Mouse (Mus musculus) olfactory bulb, adult 2 months (tissue): ENCODE results near the gene Taf11. TPM values are rescaled to one million over a fixed set of nuclear protein-coding genes. Genes with fewer than 3 reads are reported as not detected.
A peak's percentile ranks its signal among the peaks of the same experiment; 100 is the strongest.

Experiments
- H3K27ac ChIP-seq: fragments of 200-500 bp; 2 replicates; pipeline ENCODE4 v1.5.1; 2012; ENCODE audit warnings: low read depth, low read length; ENCODE audit not compliant: insufficient read depth
- H3K4me1 ChIP-seq: fragments of 200-500 bp; 2 replicates; pipeline ENCODE4 v1.6.1; 2012; ENCODE audit warnings: low read length; ENCODE audit not compliant: control insufficient read depth, insufficient read depth
- H3K4me3 ChIP-seq: fragments of 200-500 bp; 2 replicates; pipeline ENCODE4 v1.5.1; 2012; ENCODE audit warnings: mild to moderate bottlenecking, low read depth, low read length, moderate library complexity; ENCODE audit not compliant: insufficient read depth
- CTCF ChIP-seq: fragments of 200-500 bp; IDR thresholded peaks from 2 replicates; pipeline ENCODE4 v1.5.1; 2012; ENCODE audit warnings: low read depth, mild to moderate bottlenecking, low read length, moderate library complexity; ENCODE audit not compliant: insufficient read depth
- POLR2A ChIP-seq: fragments of 200-500 bp; IDR thresholded peaks from 2 replicates; pipeline ENCODE4 v1.6.1; 2012; ENCODE audit warnings: mild to moderate bottlenecking, low read depth, low read length, moderate library complexity; ENCODE audit not compliant: insufficient read depth
- WGBS: fragments of 180-500 bp; shearing (Covaris S2); methylation state at CpG from one replicate; pipeline ENCODE4 v1.1.7; 2018; 5-methylcytosine and 5-hydroxymethylcytosine counted together
- polyA plus RNA-seq: library from polyadenylated mRNA; stranded (reverse); fragments of >200 nt; gene quantifications from 2 replicates; pipeline ENCODE4 v1.2.4, GENCODE M21; 2012; ENCODE audit warnings: low replicate concordance; ENCODE audit not compliant: missing spikeins, insufficient read depth, insufficient read length

The Taf11 gene
- not detected in 2 replicates for polyA plus RNA-seq

DNA sequence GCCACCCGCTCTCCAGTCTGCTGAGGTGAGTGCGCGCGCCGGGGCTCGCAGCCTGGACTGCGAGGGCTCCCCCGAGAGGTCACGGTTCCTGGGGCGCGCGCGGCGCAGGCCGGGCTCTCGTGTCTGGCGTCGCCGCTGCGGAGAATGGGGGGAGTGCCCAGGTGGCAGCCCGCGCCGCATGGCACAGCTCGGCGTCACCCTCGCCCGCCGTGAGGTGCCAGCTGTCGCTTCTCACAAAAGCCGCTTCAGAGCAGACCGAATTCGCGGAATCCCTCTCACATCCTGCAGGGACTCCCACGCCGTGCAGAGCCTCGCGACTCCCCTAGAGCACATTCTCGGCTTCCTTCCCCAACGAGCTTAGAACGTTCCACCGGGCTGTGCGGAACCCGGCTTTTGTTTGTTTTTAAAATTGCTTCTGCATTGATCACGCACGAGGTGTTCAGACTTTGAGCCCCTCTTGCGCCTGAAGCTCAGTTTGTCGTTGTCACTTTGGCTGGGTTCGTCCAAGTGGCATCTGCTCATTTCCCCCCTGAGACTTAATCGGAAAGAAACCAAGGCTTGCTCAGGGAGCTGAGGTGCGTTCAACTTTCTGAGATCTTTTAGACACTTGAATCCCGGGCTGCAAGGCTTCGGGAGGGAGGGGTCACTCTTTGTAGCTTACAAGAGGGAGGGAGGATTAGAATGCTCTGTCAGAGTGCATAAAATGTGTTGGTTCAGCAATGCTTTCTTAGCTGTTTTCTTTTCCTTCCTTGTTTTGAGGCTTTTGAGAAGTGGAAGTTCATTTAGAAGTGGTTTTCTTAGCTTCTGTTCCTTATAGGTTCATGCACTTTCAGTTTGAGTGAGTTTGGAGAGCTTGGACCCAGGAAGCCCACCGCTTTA, at the start of gene Taf11:
Gene Taf11, minus strand, starts transcription at position 223 of the 879 bp plus-strand sequence.
- peak within 1 kb of the TSS; percentile 81 for H3K4me3 ChIP-seq
- 1% methylated on average over 53 of the region's 53 CpGs for WGBS

DNA sequence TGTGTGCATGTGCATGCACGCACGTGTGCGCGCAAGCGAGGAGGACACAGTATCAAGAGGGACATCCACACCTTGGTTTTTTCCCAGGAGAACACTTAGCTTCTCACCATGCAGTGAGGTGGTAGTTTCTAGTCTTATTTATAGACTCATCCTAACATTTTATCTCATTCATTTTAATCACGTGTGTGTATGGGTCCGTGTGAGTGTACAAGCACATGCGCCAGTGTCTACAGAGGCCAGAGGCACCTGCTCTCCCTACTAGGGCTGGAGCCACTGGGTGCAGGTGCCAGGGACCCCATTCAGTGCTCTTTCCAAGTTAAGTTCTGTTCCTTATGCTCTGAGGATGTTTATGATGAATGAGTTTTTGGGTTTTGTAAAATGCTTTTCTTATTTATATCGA, 48.0 kb upstream of the Taf11 start:
- TF ChIP-seq POLR2A (no peak), CTCF (no peak)
- Histone ChIP-seq H3K27ac (no peak overlapping the region), H3K4me3 (no peak overlapping the region), H3K4me1 (peaks cover 13% of the 10 kb centered on the region)
- WGBS = 90% methylated on average over 9 of the region's 9 CpGs

More for the DNA sequence above, at the start of gene Taf11:
- no peak for TF ChIP-seq POLR2A
- no peak for TF ChIP-seq CTCF
- Histone ChIP-seq H3K4me1 (peaks cover 10% of the 10 kb centered on the region; the same call in 1 of the 2 replicates), H3K27ac (0 out of 2 replicates have a peak within 1 kb of the TSS, but pooled peaks have one; percentile 14)

DNA sequence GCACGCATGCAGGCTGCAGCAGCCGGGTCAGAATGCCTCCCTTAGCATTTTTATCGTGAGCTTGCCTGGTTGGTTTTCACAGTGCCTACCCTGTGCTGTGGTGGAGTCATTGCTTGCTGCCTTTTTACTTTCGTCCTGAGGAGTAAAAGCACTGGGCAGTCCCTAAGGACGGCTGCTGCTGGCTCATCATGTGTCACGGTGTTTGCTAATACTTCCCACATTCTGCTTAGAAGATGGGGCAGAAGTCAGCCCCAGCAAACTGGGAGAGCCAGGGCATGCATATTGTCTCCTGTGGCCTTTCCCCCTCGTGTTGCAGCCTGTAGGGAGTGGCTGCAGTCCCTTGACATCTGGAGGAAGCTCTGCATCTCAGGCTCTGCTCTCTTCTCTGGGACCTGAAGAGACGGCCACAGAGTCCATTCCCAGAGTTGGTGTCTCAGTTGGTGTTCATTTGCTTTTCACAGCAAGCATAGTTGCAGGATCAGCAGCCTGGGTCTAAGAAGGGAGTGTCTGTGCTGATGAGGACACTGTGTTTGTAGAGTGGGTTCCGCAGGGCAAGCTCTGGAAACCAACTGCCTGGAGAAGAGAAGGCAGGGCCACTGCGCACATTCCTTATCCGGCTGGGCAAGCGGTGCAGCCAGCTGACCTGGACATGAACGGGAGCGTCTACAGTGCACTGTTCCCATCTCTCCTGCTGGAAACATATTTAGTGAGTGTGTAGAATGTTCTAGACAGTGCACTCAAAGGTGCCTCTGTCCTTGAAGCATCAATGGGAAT, 45.2 kb upstream of the Taf11 start:
- Histone ChIP-seq H3K4me1 (0 out of 2 replicates have a peak, but pooled peaks cover under 1% of the 10 kb centered on the region), H3K4me3 (no peak overlapping the region), H3K27ac (no peak overlapping the region)
- 79% methylated on average over 14 of the region's 14 CpGs for WGBS
- TF ChIP-seq POLR2A = no peak
- no peak for TF ChIP-seq CTCF

DNA sequence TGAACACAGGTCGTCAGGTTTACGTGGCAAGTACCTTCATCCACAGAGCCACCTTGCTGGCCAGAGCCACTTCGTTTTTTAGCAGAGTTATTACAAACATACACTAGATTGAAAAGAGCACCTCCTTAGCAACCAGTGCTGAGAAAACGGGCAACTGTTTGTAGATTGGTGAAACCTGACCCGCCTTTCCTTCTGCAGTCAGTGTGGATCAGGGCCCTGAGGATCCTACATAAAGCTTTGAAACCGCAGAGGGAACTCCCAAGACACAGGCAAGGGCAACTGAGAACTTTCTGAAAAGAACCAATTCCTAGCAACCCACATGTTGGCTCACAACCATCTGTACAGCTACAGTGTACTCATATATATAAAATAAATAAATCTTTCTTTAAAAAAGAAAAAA, 43.5 kb upstream of the Taf11 start:
- WGBS = 86% methylated on average over 6 of the region's 6 CpGs
- no peak overlapping the region for H3K27ac ChIP-seq
- H3K4me1 ChIP-seq = no peaks in the 10 kb centered on the region
- no peak overlapping the region for H3K4me3 ChIP-seq
- no peak for TF ChIP-seq CTCF
- no peak for TF ChIP-seq POLR2A

DNA sequence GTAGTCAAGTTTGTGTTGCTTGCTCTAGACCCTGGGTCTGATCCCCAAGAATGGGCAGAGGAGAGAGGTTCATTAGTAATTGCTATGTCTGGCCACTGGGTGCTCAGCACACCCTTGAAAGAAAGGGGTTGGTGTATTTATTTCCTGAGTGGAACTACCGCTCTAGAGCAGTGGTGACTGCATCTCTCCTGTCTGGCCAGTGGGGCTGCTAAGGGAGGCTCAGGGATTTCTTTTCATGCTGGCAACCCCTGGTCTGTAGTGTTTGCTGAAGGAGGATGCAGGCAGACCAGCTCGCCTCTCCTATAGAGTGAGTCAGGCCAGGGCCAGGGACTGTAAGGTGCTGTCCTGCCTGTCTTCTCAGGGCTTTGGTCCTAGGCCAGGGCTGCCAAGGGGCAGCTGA, 37.5 kb upstream of the Taf11 start:
- Histone ChIP-seq H3K4me1 (peaks cover 8% of the 10 kb centered on the region; the same call in 1 of the 2 replicates), H3K4me3 (no peak overlapping the region), H3K27ac (no peak overlapping the region)
- TF ChIP-seq POLR2A (no peak), CTCF (no peak)
- 79% methylated on average over 2 of the region's 2 CpGs for whole genome bisulfite sequencing

DNA sequence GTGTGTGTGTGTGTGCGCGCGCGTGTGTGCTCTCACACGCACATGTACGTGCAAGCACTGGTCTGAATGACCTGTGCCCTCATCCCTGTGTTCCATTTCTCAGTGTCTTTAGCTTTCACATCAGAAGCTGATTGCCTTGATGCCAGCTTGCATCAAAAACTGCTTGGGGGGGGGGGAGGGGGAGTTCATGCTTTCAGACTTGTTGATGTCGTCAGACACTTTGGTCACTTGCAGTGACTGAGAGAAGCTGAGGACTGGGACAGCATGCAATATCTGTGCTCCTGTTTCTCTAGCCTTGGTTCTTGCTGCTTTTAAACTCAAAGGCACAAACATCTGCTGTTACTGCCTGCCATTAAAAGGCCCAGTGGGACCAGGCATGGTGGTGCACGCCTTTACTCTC, 36.7 kb upstream of the Taf11 start:
- H3K4me3 ChIP-seq = no peak overlapping the region
- WGBS = 84% methylated on average over 8 of the region's 8 CpGs
- no peak overlapping the region for H3K27ac ChIP-seq
- H3K4me1 ChIP-seq = peaks cover 12% of the 10 kb centered on the region
- TF ChIP-seq CTCF (no peak), POLR2A (no peak)

DNA sequence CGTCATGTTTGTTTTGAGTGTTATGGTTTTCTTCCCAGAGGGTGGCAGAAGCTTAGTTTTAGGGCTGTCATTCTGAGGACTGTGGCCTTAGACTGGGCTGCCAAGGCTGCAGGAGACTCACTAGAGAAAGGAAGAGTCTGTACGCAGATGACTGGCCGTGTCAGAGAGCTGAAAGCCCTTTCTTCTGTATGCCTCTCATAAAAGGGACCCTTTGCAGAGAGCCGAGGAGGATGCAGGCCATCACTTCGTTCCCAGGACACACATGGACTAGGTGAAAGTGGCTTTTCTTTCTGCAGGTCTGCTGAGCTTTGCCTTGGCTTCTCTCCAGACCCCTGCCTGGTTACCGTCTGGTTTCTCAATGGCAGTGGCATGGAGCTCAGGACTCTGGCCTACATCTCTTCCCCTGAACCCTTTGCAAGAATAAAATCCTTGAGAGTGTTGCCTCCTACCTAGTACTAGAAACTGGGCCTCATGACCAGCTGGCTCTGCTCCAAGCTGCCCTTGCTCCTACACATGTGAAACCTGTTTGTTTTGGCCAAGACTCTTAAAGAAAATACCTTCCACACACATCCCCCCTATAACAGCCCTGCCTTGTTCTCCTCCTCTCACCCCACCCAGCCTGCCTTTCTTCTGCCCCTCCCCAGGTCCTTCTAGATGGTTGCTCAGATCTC, 36.0 kb upstream of the Taf11 start:
- Histone ChIP-seq H3K4me1 (peaks cover 15% of the 10 kb centered on the region), H3K27ac (no peak overlapping the region), H3K4me3 (no peak overlapping the region)
- TF ChIP-seq CTCF (no peak), POLR2A (no peak)
- WGBS = 55% methylated on average over 6 of the region's 6 CpGs

DNA sequence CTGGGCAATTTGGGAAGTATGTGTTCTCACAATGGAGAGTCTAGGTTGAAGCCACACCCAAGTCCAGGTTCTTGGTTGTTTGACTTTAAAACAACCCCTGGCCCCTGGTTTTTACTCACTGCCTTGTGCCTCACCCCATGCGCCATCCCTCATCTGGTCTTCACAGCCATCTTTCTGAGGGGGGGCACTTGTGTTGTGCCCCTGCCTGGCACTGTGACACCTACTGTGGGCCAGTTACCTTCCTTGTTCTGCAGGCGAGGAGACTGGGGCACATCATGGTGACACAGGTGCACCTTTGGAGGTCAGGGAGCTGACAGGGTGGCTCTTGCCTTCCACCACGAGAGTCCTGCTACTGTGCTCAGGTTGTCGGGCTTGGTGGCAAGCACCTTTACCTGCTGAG, 32.5 kb upstream of the Taf11 start:
- 94% methylated on average over 4 of the region's 4 CpGs for WGBS
- Histone ChIP-seq H3K4me1 (peaks cover 34% of the 10 kb centered on the region), H3K27ac (no peak overlapping the region), H3K4me3 (no peak overlapping the region)
- TF ChIP-seq POLR2A = no peak
- no peak for TF ChIP-seq CTCF

DNA sequence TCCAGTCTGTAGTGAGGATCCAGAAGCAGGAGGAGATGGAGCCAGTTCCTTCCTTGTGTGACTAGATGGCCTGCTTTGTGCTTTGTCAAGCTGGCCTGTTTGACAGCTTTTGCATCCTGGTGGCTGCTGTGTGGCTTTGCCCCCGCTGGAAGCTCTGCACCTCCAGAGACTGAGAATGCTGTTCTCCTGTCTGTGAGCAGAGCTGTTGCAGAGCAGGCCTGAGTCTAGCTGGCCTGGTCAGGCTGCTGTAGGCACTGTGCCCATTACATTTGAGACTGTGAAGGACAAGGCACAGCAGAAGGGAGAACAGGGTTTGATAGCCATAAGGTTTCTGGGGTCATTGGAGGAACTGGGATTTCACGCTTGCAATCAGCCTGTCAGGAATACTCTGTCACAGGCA, 32.1 kb upstream of the Taf11 start:
- peaks cover 35% of the 10 kb centered on the region for H3K4me1 ChIP-seq
- WGBS = 82% methylated on average over 2 of the region's 2 CpGs
- TF ChIP-seq CTCF (no peak), POLR2A (no peak)
- no peak overlapping the region for H3K27ac ChIP-seq
- no peak overlapping the region for H3K4me3 ChIP-seq
